Mouse (Mus musculus) frontal cortex, postnatal 36 days (tissue): ENCODE results near the gene Vps26c.
"Not testable (repeated sequence)": the region's sequence is repeated elsewhere in the genome, so short reads cannot be mapped to it uniquely, and the experiment has no call there.

Experiments
- DNase-seq, 2 experiments: peaks; one replicate each; pipeline ENCODE4 v3.0.0; 2022; ENCODE audit warnings: low spot score in 2 of 2

The Vps26c gene

DNA sequence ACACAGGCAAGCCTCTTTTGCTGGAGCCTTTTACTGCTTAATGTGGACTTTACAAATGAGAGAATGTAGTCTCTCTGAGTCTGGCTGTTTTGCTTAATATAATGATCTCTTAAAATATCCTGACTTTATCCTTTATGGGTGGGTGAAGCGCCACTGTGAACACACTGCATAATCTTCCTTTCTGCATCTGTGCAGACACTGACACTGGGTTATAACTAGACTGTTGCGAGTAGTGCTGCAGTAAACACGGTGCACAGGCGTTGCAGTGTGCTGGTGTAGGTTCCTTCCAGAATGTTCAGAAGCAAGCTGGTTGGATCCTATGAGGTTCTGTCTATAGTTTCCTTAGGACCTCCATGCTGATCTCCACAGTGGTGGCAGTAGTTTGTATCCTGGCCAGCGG lies 37.3 kb downstream of the Vps26c start:
- DNase-seq, result peak in 1 of 2 experiments; percentile 65

DNA sequence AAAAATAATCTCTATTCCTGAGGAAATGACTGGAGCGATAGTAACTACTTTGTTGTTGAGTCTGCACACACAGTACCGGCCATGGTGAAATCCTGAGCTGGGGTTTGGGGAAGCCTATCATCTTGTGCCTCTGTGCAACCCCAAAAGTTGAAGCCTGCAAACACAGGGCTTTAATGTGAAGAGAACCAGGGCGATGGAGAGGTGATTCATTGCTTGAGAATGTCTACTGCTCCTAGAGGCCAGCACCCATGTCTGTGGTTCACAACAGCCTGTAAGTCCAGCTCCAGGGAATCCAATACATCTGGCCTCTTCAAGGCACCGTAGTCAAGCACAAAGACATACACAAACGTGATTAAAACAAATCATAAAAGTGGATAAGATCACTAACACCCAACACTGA lies 39.3 kb downstream of the Vps26c start:
- no peak for DNase-seq

DNA sequence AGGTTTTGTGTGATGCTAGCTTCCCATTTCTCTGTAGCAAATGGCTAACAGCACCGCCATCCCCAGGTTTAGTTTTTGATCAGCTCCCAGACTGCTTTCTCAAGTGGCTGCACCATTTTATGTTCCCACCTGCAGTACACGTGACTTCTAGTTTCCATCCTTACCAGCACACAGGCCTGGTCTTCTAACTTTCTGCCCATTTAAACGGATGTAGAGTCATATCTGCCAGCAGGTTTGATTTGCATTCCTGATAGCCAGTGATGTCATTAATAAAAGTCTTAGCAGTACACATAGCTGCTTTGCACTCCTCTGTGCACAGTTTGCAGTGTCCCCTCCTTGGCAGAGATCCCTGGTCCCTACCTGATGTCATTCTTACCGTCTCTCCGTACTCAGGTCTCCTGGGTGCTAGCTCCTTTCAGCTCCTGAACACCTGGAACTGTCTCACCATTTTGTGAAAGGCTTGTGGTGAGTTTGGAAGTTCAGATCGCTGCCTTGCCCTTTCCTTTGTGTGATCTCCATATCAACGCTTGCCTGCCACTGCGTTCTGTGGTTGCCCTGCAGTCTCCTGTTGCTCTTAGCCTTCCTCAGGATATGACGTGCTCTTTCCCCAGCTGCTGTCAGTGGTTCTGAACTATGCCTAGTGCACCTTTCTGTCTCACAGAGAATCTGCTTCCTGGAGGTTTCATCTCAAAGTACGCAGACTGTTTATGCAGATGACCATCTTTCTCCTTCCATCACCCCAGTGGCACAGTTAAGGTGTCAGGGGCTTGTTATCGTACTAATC lies 41.7 kb downstream of the Vps26c start:
- DNase-seq, result no peak

DNA sequence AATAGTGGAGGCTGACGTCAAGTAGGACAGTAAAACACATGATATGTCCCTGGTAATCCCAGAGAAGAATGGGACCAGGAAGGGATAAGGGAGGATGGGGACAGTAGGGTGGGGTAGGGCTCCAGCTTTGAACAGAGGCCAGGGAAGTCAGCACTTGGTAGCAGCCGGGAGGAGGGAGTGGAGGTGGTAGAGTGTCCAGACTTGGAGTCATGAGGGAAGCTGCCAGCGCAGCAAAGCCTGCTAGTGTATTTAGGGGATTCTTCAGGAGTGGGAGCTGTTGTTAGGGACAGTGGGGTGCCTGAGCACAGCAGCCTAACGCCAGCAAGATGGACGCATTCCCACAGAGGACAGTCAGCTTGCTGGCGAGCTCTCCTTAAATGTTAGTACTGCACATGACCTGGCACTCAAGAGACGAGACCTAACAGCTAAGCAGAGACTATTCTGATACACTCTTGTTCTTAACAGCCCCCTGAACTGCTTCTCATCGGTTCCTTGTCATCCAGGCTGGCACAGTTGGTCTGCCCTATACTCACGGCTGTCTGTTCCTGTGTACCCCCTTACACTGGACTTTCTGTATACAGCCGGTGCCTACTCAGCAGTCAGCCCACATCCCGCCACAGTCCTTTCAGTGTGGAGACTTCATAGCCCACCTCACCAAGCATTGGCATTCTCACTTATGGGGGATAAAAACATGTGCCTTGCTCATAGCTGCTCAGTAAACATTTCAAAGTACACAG lies 53.4 kb downstream of the Vps26c start:
- DNase-seq, result peak; percentile 42 to 53

- peak; percentile 82 to 90 for DNase-seq
Observed at GRCm38 (mm10) chr16:94472515-94472951, 54.1 kb downstream of the Vps26c start.

DNA sequence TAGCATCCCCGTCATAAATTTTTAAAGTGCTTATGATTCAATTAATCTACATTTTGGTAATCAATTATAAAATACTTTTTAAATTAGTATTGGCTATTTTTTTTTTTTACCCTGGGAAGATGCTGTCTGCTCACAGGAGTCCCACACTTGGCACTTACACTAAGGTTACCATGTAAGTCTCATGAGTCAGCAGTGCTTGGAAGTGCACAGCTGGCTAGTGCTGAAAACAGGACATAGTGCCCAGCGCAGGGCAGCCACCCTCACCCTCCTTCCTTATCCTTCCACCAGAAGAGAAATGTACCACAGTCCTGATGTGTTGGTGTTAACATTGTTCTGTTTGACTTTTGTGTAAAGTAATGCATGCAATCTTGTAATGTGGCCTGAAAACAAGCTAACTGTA lies 58.2 kb downstream of the Vps26c start:
- no peak for DNase-seq

DNA sequence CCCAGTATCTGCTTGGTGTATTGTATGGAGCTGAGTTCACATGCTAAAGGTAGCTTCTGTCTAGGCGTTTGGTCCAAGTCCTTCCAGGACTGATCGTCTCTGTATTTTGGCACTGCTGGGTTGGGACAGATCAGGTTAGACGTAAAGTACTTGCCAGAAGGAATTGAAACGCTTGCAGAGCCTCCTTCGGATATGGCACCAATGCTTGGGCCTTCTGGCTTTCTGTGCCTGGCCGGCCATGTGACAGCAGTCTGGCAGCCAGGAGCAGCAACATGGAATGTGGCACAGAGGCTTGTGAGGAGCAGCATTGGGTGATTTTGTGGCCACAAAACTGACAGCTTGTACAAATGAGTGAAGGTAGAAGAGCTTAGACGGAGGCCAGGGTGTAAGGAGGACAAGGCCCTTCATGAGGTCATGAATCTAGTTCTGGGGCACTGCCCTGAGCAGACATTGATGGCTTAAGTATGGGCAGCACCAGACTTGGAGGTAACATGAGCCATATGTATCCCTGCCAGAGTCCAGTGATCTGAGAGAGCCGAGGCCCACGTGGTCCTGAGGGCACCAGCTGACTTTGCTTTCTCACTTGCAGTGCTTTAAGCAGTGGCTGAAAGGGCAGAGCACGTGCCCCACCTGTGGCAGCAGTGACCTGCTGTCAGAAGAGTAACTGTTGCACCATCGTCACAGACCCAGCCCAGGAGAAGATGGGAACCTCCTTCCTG lies 59.1 kb downstream of the Vps26c start:
- DNase-seq, result no peak

DNA sequence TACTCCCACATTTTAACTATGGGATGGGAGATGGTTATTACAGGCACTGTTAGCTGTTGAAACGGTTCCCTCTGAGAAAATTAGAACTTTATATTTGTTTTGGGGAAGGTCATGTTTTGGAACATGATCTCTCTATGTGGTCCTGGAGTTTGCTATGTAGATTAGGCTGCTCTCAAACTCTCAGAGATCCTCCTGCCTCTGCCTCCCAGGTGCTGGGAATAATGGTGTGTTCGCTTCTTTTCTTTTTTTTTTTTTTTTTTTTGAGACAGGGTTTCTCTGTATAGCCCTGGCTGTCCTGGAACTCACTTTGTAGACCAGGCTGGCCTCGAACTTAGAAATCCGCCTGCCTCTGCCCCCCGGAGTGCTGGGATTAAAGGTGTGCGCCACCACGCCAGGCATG lies 60.3 kb downstream of the Vps26c start:
- not testable (repeated sequence) for DNase-seq

DNA sequence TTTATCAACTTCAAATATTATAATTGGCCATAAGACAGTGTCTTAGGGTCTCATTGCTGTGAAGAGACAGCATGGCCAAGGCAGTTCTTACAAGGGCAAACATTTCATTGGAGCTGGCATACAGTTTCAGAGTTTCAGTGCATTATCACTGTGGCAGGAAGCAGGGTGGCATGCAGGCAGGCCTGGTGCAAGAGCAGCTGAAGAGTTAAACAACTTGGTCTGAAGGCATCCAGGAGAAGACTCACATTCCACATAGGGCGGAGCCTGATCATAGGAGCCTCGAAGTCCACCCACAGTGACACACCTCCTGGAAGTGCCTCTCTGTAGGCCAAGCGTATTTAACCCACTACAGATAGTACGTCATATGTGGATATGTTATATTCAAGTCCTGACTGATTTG lies 60.7 kb downstream of the Vps26c start:
- no peak for DNase-seq

GRCm38 (mm10) chr16:94464067-94464466 lies 62.6 kb downstream of the Vps26c start:
- no peak for DNase-seq

DNA sequence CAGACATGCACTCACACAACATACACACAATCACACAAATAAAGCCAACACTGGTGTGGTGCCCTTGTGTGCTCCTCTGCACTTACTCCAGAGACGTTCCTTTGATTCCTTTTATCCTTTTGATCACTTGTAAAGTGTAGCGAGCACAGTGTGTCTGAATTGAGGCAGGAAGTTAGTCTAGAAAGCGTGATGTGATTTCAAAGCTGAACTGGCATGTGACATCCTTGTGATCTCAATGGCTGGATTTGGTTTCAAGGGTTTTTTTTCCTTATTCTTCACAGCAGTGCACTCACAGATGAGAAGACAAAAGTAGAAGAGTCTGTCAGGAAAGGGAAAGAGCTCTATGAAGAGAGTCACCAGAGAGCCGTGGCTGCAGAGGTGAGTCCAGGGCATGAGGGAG lies 72.5 kb downstream of the Vps26c start:
- no peak for DNase-seq

DNA sequence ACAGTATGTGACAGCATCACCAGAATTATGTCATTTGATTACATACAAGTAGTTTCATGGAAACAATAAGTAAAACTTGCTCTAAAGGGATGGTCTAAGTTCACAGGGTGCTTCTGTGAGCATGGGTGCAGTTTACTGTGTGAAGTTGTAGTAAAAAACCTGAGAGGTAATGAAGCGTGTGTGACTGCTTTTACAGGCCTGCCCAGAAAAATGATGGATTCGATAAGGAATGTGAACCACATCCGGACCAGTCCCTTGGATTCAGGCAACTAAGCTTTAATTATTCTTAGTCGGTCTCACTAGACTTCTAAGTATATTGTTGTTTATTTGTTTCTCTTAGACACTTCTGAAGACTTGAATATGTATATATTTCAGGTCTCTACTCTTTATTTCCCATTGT lies 73.9 kb downstream of the Vps26c start:
- DNase-seq, result no peak

DNA sequence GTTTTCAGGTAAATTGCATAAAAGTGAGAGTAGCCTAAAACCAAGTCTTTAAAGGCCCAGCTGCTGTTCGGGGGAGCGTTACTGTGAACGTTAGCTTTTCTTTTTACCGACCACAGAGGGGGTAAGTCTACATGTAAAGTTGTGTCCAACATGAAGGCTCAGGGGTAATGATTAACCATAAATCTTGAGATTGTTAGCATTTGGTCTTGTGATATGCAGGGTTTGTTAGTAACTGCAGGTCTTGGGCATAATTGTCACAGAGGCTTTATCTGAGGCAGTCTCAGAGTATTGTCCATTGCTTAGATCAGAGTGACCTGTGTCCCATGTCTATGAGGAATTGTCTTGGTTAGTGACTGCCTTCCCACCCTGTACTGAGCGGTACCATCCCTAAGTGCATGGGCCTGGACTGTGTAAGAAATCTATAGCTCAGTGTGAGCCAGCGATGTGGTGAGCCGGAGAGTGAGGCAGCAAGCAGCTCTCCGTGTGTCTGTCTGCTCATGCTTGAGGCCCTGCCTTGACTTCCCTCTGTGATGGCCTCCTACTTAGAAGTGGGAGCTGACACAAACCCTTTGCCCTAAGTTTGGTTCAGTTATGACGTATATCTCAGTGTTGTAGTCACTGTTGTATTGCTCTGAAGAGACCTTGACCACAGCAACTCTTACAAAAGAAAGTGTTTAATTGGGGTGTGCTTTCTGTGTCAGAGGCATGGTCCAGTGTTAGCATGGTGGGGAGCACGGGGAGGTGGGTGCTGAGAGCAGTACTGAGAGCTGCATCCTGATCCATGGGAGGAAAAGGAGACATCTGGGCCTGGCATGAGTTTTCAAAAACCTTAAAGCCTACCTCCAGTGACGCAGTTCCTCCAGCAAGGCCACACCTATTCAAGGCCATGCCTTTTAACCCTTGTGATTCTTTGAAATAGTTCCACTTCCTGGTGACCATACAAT lies 74.8 kb downstream of the Vps26c start:
- DNase-seq, result no peak

DNA sequence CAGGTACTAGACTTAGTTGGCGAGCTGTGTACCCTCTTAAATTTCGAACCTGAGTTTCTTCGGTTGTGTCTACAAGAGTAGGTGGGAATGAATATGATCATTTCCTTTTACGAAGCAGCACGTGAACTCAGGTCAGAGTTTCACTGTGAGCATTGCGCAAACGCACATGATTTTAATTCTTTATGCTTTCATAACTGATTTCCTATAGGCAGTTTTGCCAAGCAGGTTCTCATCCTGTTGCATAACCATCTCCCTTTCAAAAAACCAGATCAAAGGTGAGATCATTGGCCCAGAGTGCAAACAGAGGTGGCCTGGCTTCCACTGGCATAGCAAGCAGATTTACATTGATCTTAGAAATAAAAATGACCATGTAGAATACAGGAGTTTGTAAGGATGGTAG lies 77.0 kb downstream of the Vps26c start:
- DNase-seq, result no peak

GRCm38 (mm10) chr16:94449151-94449550 lies 77.5 kb downstream of the Vps26c start:
- DNase-seq, result no peak
